Mouse (Mus musculus): ENCODE data around the gene Prrc2c.

- TF ChIP-seq CTCF (conservative IDR thresholded peaks at IDR 0.05; ENCODE audit: low read length) = no peak
- no peak for TF ChIP-seq POU5F1 (IDR thresholded peaks at IDR 0.05; ENCODE audit: borderline replicate concordance, low read length)
These were observed 43.4 kb upstream of the Prrc2c start for GRCm38 (mm10) chr1:162783669-162784248.
